Mouse (Mus musculus) CH12F3 (cell line): ENCODE data around the gene Sdhaf1.

ENCODE experiments used
- in situ Hi-C: fragments of 300-500 bp; cut with MboI; formaldehyde crosslinking; loops from 2 replicates; pipeline ENCODE4 v1.14.3; 2020; ENCODE audit warnings: low sequenced_read_pairs

The Sdhaf1 gene

GRCm38 (mm10) chr7:30295103-30295502 lies 28.6 kb downstream of the Sdhaf1 start:
- in situ Hi-C loops: no loop called here

- in situ Hi-C loops: no loop called here
Measured at GRCm38 (mm10) chr7:30294296-30294695, 29.4 kb downstream of the Sdhaf1 start.

- in situ Hi-C loops: no loop called here
Measured at GRCm38 (mm10) chr7:30293795-30294194, 29.9 kb downstream of the Sdhaf1 start.

GRCm38 (mm10) chr7:30291215-30292131 lies 32.2 kb downstream of the Sdhaf1 start, which contains the start of gene Clip3:
Clip3 (plus strand) TSS chr7:30291728.
- in situ Hi-C loops: no loop called here

- in situ Hi-C loops: no loop called here
Measured at GRCm38 (mm10) chr7:30289714-30290399, 33.8 kb downstream of the Sdhaf1 start.

GRCm38 (mm10) chr7:30289071-30289713 lies 34.5 kb downstream of the Sdhaf1 start:
- in situ Hi-C loops: no loop called here

GRCm38 (mm10) chr7:30288046-30288445 lies 35.6 kb downstream of the Sdhaf1 start:
- in situ Hi-C loops: no loop called here

GRCm38 (mm10) chr7:30286701-30287410 lies 36.8 kb downstream of the Sdhaf1 start:
- in situ Hi-C loops: no loop called here

- in situ Hi-C loops: no loop called here
Measured at GRCm38 (mm10) chr7:30282740-30283139, 41.0 kb downstream of the Sdhaf1 start.

- in situ Hi-C loops: no loop called here
Measured at GRCm38 (mm10) chr7:30281522-30281921, 42.2 kb downstream of the Sdhaf1 start.

- in situ Hi-C loops: no loop called here
Measured at GRCm38 (mm10) chr7:30280670-30281138, 43.0 kb downstream of the Sdhaf1 start.

GRCm38 (mm10) chr7:30279951-30280669 lies 43.6 kb downstream of the Sdhaf1 start, which contains the start of the genes Thap8 and Wdr62:
Thap8 (plus strand) TSS chr7:30280094.
Wdr62 (minus strand) TSS chr7:30280419.
- in situ Hi-C loops: no loop called here

GRCm38 (mm10) chr7:30279536-30279935 lies 44.2 kb downstream of the Sdhaf1 start:
- in situ Hi-C loops: no loop called here

GRCm38 (mm10) chr7:30278911-30279310 lies 44.8 kb downstream of the Sdhaf1 start:
- in situ Hi-C loops: no loop called here

GRCm38 (mm10) chr7:30274383-30274782 lies 49.3 kb downstream of the Sdhaf1 start:
- in situ Hi-C loops: no loop called here
